Mouse (Mus musculus) cerebellum, postnatal 10 days (tissue): ENCODE measurements around the gene Capza2.

ENCODE experiments used
- DNase-seq, 2 experiments: peaks; one replicate each; pipeline ENCODE4 v3.0.0; 2021; ENCODE audit warnings: mixed read lengths in 2 of 2

Gene Capza2

GRCm38 (mm10) chr6:17635615-17636284, at the start of gene Capza2:
Gene Capza2, plus strand, starts transcription at chr6:17636234.
- DNase-seq = no peak

DNA sequence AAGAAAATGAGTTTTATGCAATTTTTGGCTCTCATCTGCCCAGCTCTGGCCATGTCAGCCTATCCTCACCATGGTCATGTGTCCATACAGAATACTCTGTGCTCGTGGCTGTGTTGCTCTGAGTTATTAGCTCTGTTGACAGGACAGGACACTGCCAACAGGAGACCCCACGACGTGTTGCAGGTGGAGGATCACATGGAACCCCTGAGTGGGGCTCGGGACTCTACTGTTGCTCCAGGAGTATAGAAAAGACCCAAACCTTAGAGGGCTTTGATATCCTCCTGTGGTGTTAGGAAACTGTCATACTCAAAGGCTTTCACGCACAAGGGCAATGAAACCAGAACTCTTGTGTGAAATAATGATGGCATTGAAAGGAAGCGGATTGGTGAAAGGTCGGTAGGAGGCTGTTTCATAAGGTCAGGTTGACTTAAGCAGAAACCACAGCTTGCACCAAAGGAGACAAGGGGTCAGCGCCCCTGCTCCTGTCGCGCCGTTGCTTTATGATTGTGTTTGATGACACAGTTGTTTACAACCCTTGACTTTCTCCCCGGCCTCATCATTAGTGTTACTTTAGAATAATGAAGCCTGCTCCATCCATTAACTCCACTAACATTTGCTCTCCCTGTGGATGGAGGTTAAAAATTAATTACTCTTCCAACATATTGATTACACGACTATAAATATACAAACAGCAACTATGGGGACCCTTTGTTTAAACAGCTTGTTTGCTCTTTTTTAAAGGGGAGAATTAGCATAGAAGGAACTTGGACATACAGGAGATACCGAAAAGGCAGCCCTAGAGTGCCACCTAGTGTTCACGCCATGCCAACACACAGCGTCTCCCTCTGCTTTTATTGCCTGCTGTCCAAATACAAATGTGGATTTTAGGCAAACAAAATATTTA, 46.7 kb upstream of the Capza2 start:
- peak; percentile 88 to 91 for DNase-seq

DNA sequence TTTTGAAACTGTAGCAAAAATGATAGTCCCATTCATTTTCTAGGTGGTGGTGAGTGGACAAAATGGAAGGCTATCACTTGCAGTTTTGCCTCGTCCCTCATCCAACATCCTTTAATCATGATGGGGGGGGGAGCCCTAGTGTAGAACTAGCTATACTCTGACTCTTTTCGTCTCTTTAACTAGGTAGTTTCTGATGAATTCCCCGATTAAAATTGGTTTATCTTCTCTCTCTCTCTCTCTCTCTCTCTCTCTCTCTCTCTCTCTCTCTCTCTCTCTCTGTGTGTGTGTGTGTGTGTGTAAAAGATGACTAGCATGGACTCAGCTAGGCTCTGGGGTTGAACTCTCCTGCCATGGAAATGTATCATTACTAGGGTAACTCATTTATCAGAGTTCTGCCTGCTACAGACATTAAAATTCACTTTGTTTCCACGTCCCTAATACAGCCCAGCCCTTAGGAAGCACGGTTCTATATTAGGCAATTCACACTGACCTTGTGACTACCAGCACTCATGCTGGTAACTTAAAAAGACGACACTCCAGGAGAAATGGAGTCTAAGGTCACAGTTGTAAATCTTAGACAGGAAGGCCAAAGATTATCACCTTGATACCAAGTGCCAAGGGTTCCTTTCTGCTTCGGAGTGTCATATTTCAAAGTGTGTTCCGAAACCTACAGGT, 45.9 kb upstream of the Capza2 start:
- no peak for DNase-seq

DNA sequence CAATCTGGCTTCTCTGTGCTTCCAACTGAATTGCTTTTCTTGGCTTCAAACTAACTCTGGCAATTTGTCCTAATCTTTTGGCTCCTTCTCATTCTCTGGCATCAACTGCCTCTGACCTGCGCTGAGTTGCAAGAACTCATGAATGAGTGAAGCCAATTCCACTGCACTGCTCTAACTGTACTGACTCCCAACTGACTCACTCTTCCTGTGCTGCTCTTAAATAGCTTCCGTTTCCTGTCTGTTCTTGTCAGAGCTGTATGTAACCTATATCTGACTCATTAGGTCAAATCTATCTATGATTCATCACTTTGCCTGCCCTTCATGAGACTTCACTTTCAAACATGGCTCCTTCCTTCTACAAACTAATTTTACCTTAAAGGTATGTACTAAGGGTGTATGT, 42.1 kb upstream of the Capza2 start:
- no peak for DNase-seq

DNA sequence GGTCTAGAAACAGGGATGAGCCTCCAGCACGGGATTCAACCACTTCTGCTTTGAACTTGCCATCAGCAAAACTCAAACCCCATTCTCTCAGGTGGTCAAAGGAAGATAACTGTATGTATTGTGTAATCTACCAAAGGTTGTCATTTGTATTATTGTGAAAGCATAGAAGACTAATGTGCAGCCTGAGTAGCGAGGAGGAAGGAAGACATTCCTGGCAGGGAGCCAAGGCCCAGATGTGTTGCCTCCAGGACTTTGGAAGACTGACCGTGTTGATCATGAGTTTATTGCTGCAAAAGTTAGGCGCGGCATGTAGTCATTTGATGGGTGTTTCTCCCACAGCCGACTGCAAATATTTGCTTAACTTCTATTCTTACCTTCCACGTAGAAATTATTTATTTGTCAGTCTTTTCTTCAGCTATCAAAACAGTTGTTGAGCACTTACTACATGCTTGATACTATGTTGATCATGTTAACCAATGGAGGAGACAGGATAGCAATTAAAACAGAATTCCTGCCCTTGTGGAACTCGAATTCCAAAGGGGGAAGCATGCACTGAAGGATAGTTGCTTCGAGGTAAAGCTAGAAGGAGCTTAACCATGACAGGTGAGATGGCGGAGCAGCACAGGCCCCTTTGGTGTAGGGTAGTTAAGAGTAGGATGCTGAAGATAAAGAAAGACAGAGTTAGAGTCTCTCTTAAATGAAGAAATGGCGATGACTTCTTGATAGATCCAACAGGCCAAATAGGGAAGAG, 40.1 kb upstream of the Capza2 start:
- DNase-seq = peak in 1 of 2 experiments; percentile 16

DNA sequence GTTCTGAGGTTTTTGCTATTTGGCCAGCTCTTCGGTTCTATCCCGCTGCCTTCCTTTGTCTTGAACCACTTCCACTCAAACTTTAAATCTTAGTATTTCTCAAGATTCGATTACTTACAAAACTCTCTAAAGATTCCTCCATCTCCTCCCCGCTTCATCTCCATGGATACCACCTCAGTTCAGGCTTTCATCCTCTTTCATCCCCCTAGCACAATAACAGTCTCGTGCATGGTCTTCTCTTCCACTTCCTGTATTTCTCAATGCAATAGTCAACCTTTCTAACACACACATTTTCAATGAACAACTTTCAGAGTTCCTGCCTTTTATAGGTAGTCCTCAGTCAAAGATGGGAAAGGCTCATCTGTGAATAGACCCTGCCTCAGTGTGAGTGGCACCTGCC, 36.7 kb upstream of the Capza2 start:
- DNase-seq = no peak

- DNase-seq = no peak
These were observed 34.5 kb upstream of the Capza2 start for GRCm38 (mm10) chr6:17601526-17601925.

- no peak for DNase-seq
These were observed 29.1 kb upstream of the Capza2 start for GRCm38 (mm10) chr6:17606915-17607314.

- no peak for DNase-seq
These were observed 24.6 kb upstream of the Capza2 start for GRCm38 (mm10) chr6:17611352-17612010.

- DNase-seq = no peak
These were observed 23.4 kb upstream of the Capza2 start for GRCm38 (mm10) chr6:17612652-17613051.

GRCm38 (mm10) chr6:17620823-17621222, 15.2 kb upstream of the Capza2 start:
- DNase-seq = no peak

DNA sequence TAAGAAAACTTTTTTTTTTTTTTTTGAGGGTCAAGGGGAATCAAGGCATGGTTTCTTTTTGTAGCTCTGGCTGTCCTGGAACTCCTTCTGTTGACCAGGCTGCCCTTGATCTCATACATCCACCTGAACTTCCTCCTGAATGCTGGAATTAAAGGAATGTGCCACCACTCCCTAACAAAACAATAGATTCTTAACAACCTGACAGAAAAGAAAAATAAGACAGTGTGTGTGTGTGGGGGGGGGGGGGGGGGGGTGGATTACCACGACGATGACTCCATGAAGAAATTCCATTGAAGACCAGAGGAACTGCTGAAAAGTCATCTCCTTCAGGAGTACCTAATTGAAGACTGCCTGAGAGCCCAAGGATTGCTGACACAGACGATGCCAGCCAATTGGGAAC, 14.6 kb upstream of the Capza2 start:
- no peak for DNase-seq

DNA sequence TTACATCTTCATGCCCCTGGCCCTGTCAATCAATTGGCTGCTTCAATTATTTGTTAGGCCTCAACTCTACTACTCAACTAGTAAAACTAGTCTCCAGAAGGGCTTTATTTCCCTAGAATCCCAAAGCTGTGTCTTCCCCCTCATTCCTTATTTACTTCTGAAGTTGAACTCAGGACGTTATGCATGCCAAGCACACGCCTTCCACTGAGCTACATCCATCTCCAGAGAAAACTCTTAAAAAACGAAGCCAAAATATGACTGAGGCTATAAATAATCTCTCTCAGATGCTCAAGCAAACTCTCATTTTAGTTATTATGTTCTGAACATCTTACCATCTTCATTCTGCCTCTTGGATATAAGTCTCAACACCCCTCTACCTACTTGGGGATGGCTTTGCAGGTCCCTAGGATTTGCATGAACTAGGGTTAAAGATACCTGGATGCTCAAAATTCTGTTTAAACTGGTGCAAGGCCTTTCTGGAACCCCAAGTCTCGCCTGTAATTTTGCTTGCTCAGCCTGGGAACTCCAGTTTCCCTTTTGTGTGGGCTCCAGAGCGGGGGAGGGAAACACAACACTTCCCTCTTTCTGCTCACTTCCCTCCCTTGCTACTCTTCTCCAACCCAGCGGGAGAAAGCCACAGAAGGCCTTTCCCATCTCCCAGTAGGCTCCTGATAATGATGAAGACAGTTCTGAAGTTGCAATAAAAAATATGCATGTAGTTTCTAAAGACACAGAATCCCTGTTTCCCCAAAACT, 7.2 kb upstream of the Capza2 start:
- DNase-seq = no peak

GRCm38 (mm10) chr6:17629756-17630155, 6.3 kb upstream of the Capza2 start:
- DNase-seq = no peak

DNA sequence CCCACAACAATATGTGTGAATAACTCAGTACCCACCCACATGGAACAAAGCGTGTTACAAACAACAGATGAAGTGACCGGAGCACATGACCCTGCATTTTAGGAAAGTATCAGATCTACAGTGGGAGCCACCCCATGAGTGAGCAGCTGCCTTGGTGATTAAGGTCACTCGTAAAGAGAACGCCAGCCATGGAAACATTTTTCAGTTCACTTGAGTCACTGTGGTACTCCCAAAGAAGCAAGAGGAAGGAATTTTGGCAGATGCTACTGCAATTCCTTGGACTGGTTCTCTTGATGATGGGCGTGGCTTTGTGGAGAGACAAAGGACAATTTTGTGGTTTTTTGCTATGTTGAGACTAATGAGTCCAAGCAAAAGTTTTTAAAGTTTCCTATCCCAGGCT, 4.4 kb upstream of the Capza2 start:
- no peak for DNase-seq

GRCm38 (mm10) chr6:17633819-17634218, 2.2 kb upstream of the Capza2 start:
- DNase-seq = no peak

DNA sequence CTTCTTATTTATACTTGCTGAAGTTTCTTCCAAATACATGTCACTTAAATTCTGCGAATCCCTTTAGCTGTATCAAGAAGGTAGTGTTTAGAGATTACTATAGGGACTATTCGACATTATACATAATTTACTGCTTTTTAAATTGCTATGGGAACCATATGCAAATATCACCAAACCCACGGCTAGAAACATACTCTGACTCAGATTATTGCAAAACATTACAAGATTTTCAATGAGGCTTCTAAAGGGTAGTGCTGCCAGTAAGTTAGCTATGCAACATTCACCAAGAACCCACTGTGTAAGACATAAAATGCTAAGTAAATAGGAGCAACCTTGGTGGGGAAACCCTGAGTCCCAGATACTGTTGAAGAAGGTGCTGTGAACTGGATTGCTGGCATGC, 1.0 kb upstream of the Capza2 start:
- DNase-seq = no peak

DNA sequence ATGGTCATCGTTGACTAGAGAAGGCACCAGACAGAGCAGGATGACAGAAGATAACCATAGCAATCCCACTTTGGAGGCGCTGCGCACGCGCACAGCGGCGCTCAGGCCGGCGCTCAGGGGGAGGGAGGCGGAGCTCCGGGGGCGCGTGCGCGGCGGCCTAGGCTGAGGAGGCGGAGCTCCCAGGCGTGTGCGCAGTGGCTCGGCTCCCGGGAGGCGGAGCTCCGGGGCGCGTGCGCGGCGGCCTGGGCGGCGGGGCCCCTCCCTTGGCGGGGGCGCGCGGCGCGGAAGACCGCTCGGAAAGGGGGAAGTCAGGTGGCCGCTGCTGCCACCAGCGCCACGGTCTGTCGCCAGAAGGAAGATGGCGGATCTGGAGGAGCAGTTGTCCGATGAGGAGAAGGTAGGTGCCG, 733 bp downstream of the Capza2 start:
- peak; percentile 98 to 99 for DNase-seq

DNA sequence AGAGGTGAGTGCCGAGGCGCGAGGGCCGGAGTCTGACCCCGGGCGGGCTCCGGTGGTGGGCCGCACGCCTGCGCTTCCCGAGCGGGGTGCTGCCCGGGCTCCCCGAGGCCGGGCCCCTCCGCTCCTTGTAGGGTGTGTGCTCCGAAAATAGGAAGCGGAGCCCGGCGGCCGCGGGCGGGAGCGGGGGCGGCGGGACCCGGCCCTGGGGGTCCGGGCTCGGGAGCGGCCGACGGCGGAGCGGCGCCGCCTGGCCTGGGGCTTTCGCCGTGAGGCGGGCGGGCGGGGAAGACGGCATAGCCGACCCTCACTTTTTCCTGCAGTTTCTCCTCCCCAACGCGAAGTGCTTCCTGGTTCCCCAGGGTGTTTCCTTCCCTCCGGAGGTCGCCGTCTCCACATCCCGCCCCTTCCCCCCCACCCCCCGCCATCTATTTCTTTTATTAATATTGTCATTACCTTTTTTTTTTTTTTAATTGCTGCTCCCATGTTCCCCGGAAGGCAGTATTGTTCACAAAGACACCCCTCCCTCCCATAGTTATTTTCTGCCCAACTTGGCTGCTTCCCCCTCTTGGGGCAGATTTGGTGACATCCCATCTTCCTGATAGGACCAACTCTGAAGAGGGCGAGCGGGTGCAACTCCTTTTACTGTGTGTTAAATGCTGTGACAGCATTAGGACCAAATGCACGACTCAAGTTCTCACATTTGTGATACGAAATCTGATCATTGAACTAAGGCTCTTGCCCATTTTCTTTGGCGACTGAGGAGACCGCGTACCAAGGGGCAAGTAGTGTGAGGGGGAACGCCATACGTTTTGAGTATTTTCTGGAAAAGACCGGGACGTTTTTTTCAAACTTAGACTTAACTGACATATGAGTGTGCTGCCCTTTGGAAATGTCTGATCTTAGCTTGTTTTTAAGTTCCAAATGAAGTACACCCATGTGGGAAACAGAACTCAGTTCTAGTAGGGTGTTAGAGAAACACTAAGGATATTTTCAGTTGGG, 1.5 kb downstream of the Capza2 start:
- peak in 1 of 2 experiments; percentile 76 for DNase-seq

- DNase-seq = no peak
These were observed 4.0 kb downstream of the Capza2 start for GRCm38 (mm10) chr6:17640031-17640430.
